Mouse (Mus musculus): ENCODE measurements around the gene Lclat1.

- no peak for TF ChIP-seq POLR2A (IDR thresholded peaks at IDR 0.05; ENCODE audit: control insufficient read depth, low read depth, low read length)
- no peak; the same call in 1 of the 2 replicates for TF ChIP-seq CTCF (IDR thresholded peaks at IDR 0.05; ENCODE audit: control insufficient read depth, insufficient read depth, insufficient replicate concordance, low read depth, low read length)
Observed at GRCm38 (mm10) chr17:73277770-73278169, 170.0 kb downstream of the Lclat1 start.

All from testis, adult 2 months (tissue).